Mouse (Mus musculus): ENCODE measurements around the gene Scg2.

DNA sequence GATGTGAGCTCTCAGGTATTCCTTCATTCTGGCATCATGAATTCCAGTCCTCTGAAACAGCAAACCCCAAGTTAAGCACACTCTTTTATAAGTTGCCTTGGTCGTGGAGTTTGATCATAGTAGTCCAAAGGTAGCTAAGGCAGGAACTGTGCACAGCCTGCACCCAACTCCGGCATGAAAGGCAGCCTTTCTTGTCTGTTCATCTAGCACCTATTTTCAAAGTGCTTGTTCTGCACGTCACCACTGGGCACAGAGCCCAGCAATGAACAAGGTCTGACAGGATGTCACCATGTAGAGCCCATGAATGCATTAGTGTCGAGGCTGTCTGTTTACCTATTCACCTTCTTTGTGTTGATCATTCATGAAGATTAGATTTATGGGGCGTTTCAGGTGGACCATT, 39.6 kb downstream of the Scg2 start:
- TF ChIP-seq POLR2A (IDR thresholded peaks at IDR 0.05; ENCODE audit: insufficient read length, low read depth) (no peak), SRF (IDR thresholded peaks at IDR 0.05; ENCODE audit: control insufficient read depth, insufficient read length, low read depth) (no peak), POLR2AphosphoS2 (IDR thresholded peaks at IDR 0.05; ENCODE audit: insufficient read length, low read depth) (no peak), TCF12 (IDR thresholded peaks at IDR 0.05; ENCODE audit: insufficient read depth, poor library complexity, severe bottlenecking) (no peak), REST (IDR thresholded peaks at IDR 0.05; ENCODE audit: insufficient read depth, insufficient read length) (no peak), MAX (IDR thresholded peaks at IDR 0.05; ENCODE audit: low read depth) (no peak), CEBPB (IDR thresholded peaks at IDR 0.05; ENCODE audit: insufficient read depth, poor library complexity, severe bottlenecking) (no peak), E2F4 (IDR thresholded peaks at IDR 0.05; ENCODE audit: insufficient read depth) (no peak)
